Mouse (Mus musculus): Measurements from ENCODE around the gene Gckr. TPM values are rescaled to one million over a fixed set of nuclear protein-coding genes. Genes with fewer than 3 reads are reported as not detected.

Gene Gckr
- polyA plus RNA-seq, 1 experiment from 2014 or later: 0.22 TPM

DNA sequence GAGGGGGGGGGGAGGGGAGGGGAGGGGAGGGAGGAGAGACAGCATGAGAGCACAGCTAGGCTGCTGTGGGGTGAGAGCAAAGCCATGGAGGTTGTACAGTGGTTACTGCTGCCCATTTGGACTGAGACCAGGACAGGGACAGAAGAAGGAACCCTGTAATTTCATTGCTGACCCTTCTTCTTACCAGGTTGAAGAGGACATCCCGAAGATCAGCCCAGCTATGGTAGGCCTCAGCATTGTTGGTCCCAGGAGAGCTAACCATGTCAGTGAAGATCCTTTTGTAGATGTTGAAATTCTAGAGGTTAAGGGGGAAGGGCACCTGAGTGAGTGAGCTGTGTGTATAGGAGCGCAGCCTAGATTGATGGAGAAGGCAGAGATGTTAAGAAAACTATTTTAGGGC is 41.9 kb upstream of the Gckr start:
- Histone ChIP-seq H3K9ac (ENCODE audit: low read length) (no peak overlapping the region), H3K27ac (ENCODE audit: low read depth, low read length) (no peak overlapping the region), H3K36me3 (ENCODE audit: control insufficient read depth, insufficient read depth, low read length) (peaks cover 12% of the 10 kb centered on the region), H3K4me2 (no peak overlapping the region), H3K9me3 (ENCODE audit: control insufficient read depth, low read length) (no peaks in the 10 kb centered on the region), H3K4me1 (ENCODE audit: control insufficient read depth, insufficient read depth, low read length) (peaks cover 8% of the 10 kb centered on the region; the same call in 1 of the 2 replicates), H3K27me3 (ENCODE audit: control insufficient read depth, insufficient read depth, low read length) (no peaks in the 10 kb centered on the region), H3K4me3 (ENCODE audit: low read depth, low read length) (no peak overlapping the region)
- no peak for DNase-seq (ENCODE audit: low spot score, missing footprints)
- 98% methylated on average over 2 of the region's 2 CpGs for WGBS
- no peak for ATAC-seq (ENCODE audit: low FRiP score)

DNA sequence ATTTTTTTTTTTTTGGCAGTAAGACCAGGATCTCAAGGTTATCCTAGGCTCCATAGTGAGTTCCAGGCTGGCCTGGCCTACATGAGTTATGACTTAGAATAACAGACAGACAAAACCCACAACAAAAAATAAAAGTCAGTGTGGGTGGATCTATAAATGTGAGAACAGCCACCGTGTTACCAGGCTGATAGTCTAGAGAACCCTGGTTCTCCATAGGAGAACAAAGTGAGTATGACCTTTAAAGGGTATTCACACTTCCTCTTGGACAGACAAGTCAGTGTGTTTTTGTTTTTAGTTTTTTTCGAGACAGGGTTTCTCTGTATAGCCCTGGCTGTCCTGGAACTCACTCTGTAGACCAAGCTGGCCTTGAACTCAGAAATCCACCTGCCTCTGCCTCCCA is 41.3 kb upstream of the Gckr start:
- Histone ChIP-seq H3K27ac (ENCODE audit: low read depth, low read length) (no peak overlapping the region), H3K36me3 (ENCODE audit: control insufficient read depth, insufficient read depth, low read length) (peaks cover 9% of the 10 kb centered on the region), H3K9me3 (ENCODE audit: control insufficient read depth, low read length) (no peaks in the 10 kb centered on the region), H3K4me1 (ENCODE audit: control insufficient read depth, insufficient read depth, low read length) (peaks cover 8% of the 10 kb centered on the region; the same call in 1 of the 2 replicates), H3K4me2 (no peak overlapping the region), H3K4me3 (ENCODE audit: low read depth, low read length) (no peak overlapping the region), H3K27me3 (ENCODE audit: control insufficient read depth, insufficient read depth, low read length) (no peaks in the 10 kb centered on the region), H3K9ac (ENCODE audit: low read length) (no peak overlapping the region)
- WGBS: 93% methylated on average over 2 of the region's 2 CpGs
- ATAC-seq (ENCODE audit: low FRiP score) (no peak), DNase-seq (ENCODE audit: low spot score, missing footprints) (no peak)

DNA sequence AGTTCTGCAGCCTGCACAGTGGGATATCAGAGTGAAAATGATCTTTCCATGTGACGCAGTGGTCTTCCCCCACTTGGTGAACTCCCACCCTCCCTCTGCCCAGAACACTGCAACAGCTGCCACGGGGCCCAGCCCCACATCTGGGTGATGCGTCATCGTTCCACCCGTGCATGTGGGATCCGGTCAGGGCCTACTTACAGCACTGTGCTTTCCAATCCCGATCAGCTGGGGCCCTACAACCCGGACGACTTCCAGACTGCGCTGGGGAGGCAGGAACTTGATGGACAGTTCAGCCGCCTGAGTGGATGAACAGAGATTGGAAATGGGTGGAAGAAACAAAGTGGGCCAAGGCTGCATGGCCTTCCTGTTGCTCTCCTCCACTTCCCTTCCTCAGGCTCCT is 39.6 kb upstream of the Gckr start:
- no peak for ATAC-seq (ENCODE audit: low FRiP score)
- Histone ChIP-seq H3K9ac (ENCODE audit: low read length) (no peak overlapping the region), H3K27ac (ENCODE audit: low read depth, low read length) (no peak overlapping the region), H3K4me3 (ENCODE audit: low read depth, low read length) (no peak overlapping the region), H3K4me2 (no peak overlapping the region), H3K27me3 (ENCODE audit: control insufficient read depth, insufficient read depth, low read length) (no peaks in the 10 kb centered on the region), H3K4me1 (ENCODE audit: control insufficient read depth, insufficient read depth, low read length) (no peaks in the 10 kb centered on the region), H3K36me3 (ENCODE audit: control insufficient read depth, insufficient read depth, low read length) (peaks cover 3% of the 10 kb centered on the region), H3K9me3 (ENCODE audit: control insufficient read depth, low read length) (no peaks in the 10 kb centered on the region)
- WGBS: 91% methylated on average over 11 of the region's 11 CpGs
- DNase-seq (ENCODE audit: low spot score, missing footprints): no peak

DNA sequence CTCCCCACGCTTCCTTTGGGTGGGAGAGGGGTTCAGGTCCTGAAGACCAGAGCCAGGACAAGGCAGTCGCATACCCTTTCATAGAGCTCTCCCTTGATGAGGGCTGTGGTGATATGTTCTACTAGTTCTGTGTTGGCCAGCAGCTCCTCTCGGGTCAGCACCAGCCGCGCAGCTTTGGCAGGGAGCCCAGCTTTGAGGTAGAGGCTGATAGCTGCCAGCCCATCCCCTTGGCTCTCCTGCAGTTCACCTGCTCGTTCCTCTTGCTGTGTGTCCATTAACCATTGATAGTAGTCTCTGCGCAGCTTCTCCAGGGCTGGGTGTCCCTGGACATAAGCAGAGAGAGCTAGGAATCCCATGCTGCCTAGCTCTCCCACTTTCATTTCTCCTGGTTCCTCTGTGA is 31.1 kb upstream of the Gckr start:
- H3K4me1 ChIP-seq (ENCODE audit: control insufficient read depth, insufficient read depth, low read length): no peaks in the 10 kb centered on the region
- DNase-seq (ENCODE audit: low spot score, missing footprints) (no peak), ATAC-seq (ENCODE audit: low FRiP score) (no peak)
- H3K4me2 ChIP-seq: no peak overlapping the region
- WGBS: 91% methylated on average over 7 of the region's 7 CpGs
- no peaks in the 10 kb centered on the region for H3K9me3 ChIP-seq (ENCODE audit: control insufficient read depth, low read length)
- no peaks in the 10 kb centered on the region for H3K27me3 ChIP-seq (ENCODE audit: control insufficient read depth, insufficient read depth, low read length)
- no peak overlapping the region for H3K27ac ChIP-seq (ENCODE audit: low read depth, low read length)
- H3K36me3 ChIP-seq (ENCODE audit: control insufficient read depth, insufficient read depth, low read length): peaks cover 8% of the 10 kb centered on the region
- H3K9ac ChIP-seq (ENCODE audit: low read length): no peak overlapping the region
- H3K4me3 ChIP-seq (ENCODE audit: low read depth, low read length): no peak overlapping the region

DNA sequence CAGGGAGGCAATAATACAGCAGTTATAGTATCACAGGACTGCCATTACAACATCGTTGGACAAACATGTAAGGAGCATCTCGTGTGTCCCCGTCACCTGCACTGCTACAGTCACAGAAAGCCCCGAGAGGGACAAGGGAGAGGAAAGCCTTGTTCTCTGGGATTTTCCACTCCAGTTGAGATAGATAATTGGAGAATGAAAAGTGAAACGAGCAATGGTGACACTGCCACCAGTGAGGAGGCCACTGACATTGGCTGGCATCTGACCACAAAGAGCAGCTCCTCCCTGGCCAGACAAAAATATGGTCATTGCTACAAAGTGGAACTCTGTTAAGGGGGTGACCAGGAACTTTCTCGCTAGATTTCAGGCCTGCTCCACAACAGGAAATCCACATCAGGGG is 29.6 kb upstream of the Gckr start:
- Histone ChIP-seq H3K4me1 (ENCODE audit: control insufficient read depth, insufficient read depth, low read length) (no peaks in the 10 kb centered on the region), H3K4me2 (no peak overlapping the region), H3K9me3 (ENCODE audit: control insufficient read depth, low read length) (no peaks in the 10 kb centered on the region), H3K9ac (ENCODE audit: low read length) (no peak overlapping the region), H3K36me3 (ENCODE audit: control insufficient read depth, insufficient read depth, low read length) (peaks cover 8% of the 10 kb centered on the region), H3K27me3 (ENCODE audit: control insufficient read depth, insufficient read depth, low read length) (no peaks in the 10 kb centered on the region; the same call in 1 of the 2 replicates), H3K4me3 (ENCODE audit: low read depth, low read length) (no peak overlapping the region), H3K27ac (ENCODE audit: low read depth, low read length) (no peak overlapping the region)
- no peak for DNase-seq (ENCODE audit: low spot score, missing footprints)
- 49% methylated on average over 6 of the region's 6 CpGs for WGBS
- ATAC-seq (ENCODE audit: low FRiP score): no peak

DNA sequence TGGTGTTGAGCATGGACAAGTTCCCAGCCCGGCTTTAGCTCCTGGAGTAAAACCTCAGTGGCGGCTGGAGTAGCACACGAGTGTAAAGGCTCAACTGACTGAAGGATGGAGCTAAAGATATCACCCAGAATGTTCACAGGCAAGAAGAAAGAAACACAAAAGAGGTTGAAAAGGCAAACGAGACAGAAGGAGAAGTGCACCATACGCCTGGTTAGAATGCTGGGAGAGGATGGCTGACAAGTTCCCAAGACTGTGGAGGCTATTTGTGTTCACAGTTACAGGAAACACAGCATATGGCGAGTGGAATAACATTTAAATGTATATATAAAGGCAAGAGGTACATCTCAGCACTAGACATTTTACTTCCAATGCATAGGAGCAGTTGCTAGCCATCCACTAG is 24.2 kb upstream of the Gckr start:
- no peaks in the 10 kb centered on the region; the same call in 1 of the 2 replicates for H3K27me3 ChIP-seq (ENCODE audit: control insufficient read depth, insufficient read depth, low read length)
- DNase-seq (ENCODE audit: low spot score, missing footprints) (no peak), ATAC-seq (ENCODE audit: low FRiP score) (no peak)
- H3K36me3 ChIP-seq (ENCODE audit: control insufficient read depth, insufficient read depth, low read length): peaks cover 2% of the 10 kb centered on the region; the same call in 1 of the 2 replicates
- H3K4me3 ChIP-seq (ENCODE audit: low read depth, low read length): no peak overlapping the region
- H3K4me2 ChIP-seq: no peak overlapping the region
- no peaks in the 10 kb centered on the region for H3K9me3 ChIP-seq (ENCODE audit: control insufficient read depth, low read length)
- 88% methylated on average over 6 of the region's 6 CpGs for WGBS
- no peak overlapping the region for H3K9ac ChIP-seq (ENCODE audit: low read length)
- H3K27ac ChIP-seq (ENCODE audit: low read depth, low read length): no peak overlapping the region
- no peaks in the 10 kb centered on the region for H3K4me1 ChIP-seq (ENCODE audit: control insufficient read depth, insufficient read depth, low read length)

DNA sequence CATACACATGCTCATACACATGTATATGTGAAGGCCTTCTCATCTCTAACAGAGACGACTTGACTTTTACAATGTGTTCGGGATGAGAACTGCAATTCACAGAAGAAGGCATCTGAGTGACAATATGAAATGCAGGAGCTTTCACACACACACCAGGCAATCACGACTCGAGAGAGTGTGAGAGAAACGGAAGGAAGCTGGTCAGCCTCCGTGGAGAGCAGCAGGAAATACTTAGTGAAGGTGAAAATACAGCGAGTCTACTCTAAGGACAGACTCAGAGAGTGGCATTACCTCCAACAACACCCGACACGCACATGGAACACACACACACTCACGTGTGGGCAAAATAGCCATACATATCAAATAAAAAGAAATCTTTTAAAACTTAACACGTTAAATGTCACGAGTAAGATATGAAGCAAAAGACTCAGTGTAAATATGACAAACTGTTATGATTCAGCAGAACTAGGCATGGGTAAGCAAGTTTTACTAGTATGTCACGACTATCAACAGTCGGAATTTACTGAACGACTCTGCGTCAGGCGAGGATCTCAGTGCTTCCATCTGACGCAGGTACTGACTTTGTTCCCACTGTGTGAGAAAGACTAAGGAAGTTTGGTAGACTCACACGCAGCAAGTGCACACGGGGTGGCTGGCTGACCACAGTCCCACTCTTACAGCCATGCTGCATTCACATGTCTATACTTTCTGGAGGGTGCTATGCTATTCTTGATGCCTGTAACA is 17.8 kb upstream of the Gckr start:
- ATAC-seq (ENCODE audit: low FRiP score) (no peak), DNase-seq (ENCODE audit: low spot score, missing footprints) (no peak)
- Histone ChIP-seq H3K36me3 (ENCODE audit: control insufficient read depth, insufficient read depth, low read length) (peaks cover 12% of the 10 kb centered on the region), H3K27ac (ENCODE audit: low read depth, low read length) (no peak overlapping the region), H3K4me2 (no peak overlapping the region), H3K27me3 (ENCODE audit: control insufficient read depth, insufficient read depth, low read length) (no peaks in the 10 kb centered on the region), H3K9ac (ENCODE audit: low read length) (no peak overlapping the region), H3K4me1 (ENCODE audit: control insufficient read depth, insufficient read depth, low read length) (no peaks in the 10 kb centered on the region), H3K9me3 (ENCODE audit: control insufficient read depth, low read length) (no peaks in the 10 kb centered on the region), H3K4me3 (ENCODE audit: low read depth, low read length) (no peak overlapping the region)
- 87% methylated on average over 20 of the region's 20 CpGs for WGBS

DNA sequence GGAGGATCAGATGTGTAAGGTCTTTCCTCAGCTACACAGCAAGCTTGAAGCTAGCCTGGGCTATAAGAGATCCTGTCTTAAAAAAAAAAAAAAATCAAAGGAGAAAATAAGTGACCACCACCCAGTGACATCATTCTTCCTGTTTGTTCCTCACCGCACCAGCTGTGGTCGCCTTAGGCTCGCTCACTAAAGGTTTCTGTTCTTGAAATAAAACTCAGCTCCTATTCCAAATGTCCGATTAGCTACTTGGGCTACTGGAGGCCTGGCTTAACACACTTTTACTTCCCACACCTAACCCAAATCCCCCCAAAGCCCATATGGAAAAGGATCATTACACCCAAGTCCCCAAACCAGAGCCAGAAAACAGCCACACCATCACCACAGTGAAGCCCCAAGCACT is 9.0 kb upstream of the Gckr start:
- H3K36me3 ChIP-seq (ENCODE audit: control insufficient read depth, insufficient read depth, low read length): peaks cover 8% of the 10 kb centered on the region; the same call in 1 of the 2 replicates
- H3K27ac ChIP-seq (ENCODE audit: low read depth, low read length): no peak overlapping the region
- ATAC-seq (ENCODE audit: low FRiP score) (no peak), DNase-seq (ENCODE audit: low spot score, missing footprints) (no peak)
- no peaks in the 10 kb centered on the region for H3K9me3 ChIP-seq (ENCODE audit: control insufficient read depth, low read length)
- H3K27me3 ChIP-seq (ENCODE audit: control insufficient read depth, insufficient read depth, low read length): no peaks in the 10 kb centered on the region
- H3K4me1 ChIP-seq (ENCODE audit: control insufficient read depth, insufficient read depth, low read length): peaks cover 11% of the 10 kb centered on the region; the same call in 1 of the 2 replicates
- H3K9ac ChIP-seq (ENCODE audit: low read length): no peak overlapping the region
- no peak overlapping the region for H3K4me2 ChIP-seq
- H3K4me3 ChIP-seq (ENCODE audit: low read depth, low read length): no peak overlapping the region
- WGBS: 86% methylated on average over 4 of the region's 4 CpGs

DNA sequence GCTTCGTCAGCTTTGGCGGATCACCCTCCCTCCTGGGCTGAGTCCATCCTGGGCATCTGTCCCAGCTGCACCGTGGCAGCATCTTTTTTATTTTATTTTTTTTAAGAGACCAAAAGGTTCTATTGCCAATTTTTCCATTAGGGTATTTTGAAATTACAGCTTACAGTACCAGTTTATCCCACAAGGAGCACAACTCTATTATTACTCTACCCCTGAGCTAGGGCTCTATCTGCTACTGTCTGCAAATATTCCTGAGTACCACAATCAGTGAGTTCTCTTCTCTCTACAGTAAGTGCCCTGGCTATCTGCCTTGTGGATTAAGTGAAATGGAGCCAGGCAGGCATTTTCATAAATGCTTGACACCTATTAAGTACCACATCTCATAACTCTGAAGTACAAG is 8.6 kb upstream of the Gckr start:
- H3K27ac ChIP-seq (ENCODE audit: low read depth, low read length): no peak overlapping the region
- peaks cover 11% of the 10 kb centered on the region; the same call in 1 of the 2 replicates for H3K4me1 ChIP-seq (ENCODE audit: control insufficient read depth, insufficient read depth, low read length)
- H3K27me3 ChIP-seq (ENCODE audit: control insufficient read depth, insufficient read depth, low read length): no peaks in the 10 kb centered on the region
- no peak overlapping the region for H3K4me2 ChIP-seq
- 76% methylated on average over 3 of the region's 3 CpGs for WGBS
- no peak overlapping the region for H3K9ac ChIP-seq (ENCODE audit: low read length)
- H3K9me3 ChIP-seq (ENCODE audit: control insufficient read depth, low read length): no peaks in the 10 kb centered on the region
- ATAC-seq (ENCODE audit: low FRiP score) (no peak), DNase-seq (ENCODE audit: low spot score, missing footprints) (no peak)
- no peak overlapping the region for H3K4me3 ChIP-seq (ENCODE audit: low read depth, low read length)
- H3K36me3 ChIP-seq (ENCODE audit: control insufficient read depth, insufficient read depth, low read length): peaks cover 8% of the 10 kb centered on the region; the same call in 1 of the 2 replicates

All from midbrain, embryonic 11.5 days (tissue).